Mouse (Mus musculus) midbrain, postnatal 0 days (tissue): ENCODE measurements around the gene Il9. TPM values are rescaled to one million over a fixed set of nuclear protein-coding genes. Genes with fewer than 3 reads are reported as not detected.

Source experiments
- ATAC-seq: fragments of 200-750 bp; cut with Nextera tagmentation; 2 replicates; pipeline ENCODE4 v1.8.0; 2017; ENCODE audit warnings: moderate number of reproducible peaks, mild to moderate bottlenecking, moderate TSS enrichment, moderate library complexity; ENCODE audit not compliant: low FRiP score
- DNase-seq: peaks from one replicate; pipeline ENCODE4 v3.0.0-alpha.2; 2015; ENCODE audit warnings: low spot score
- H3K27ac ChIP-seq: fragments of 300-500 bp; sonication (generic); 2 replicates; pipeline ENCODE4 v1.5.1; 2014; ENCODE audit warnings: low read depth, mild to moderate bottlenecking, low read length, mixed read lengths
- H3K27me3 ChIP-seq: fragments of 300-500 bp; sonication (generic); 2 replicates; pipeline ENCODE4 v1.6.1; 2014; ENCODE audit warnings: low read length, control low read depth, mixed read lengths; ENCODE audit not compliant: insufficient read depth
- H3K36me3 ChIP-seq: fragments of 300-500 bp; sonication (generic); 2 replicates; pipeline ENCODE4 v1.6.1; 2014; ENCODE audit warnings: low read length, control low read depth, mixed read lengths; ENCODE audit not compliant: insufficient read depth
- H3K4me1 ChIP-seq: fragments of 300-500 bp; sonication (generic); 2 replicates; pipeline ENCODE4 v1.6.1; 2014; ENCODE audit warnings: mild to moderate bottlenecking, control low read depth, antibody characterized with exemption, low read length, mixed read lengths; ENCODE audit not compliant: insufficient read depth
- H3K4me2 ChIP-seq: fragments of 300-500 bp; sonication (generic); 2 replicates; pipeline ENCODE4 v1.6.1; 2014; ENCODE audit warnings: low read depth, mild to moderate bottlenecking, low read length, mixed read lengths; ENCODE audit not compliant: poor library complexity, severe bottlenecking
- H3K4me3 ChIP-seq: fragments of 300-500 bp; sonication (generic); 2 replicates; pipeline ENCODE4 v1.5.1; 2014; ENCODE audit warnings: low read depth, mild to moderate bottlenecking, low read length, moderate library complexity
- H3K9ac ChIP-seq: fragments of 300-500 bp; sonication (generic); replicated peaks from 2 replicates; pipeline ENCODE4 v1.6.1; 2014; ENCODE audit warnings: mild to moderate bottlenecking, low read length, moderate library complexity, mixed read lengths; ENCODE audit not compliant: poor library complexity, severe bottlenecking
- H3K9me3 ChIP-seq: fragments of 300-500 bp; sonication (generic); 2 replicates; pipeline ENCODE4 v1.6.1; 2016; ENCODE audit warnings: low read length, control low read depth
- CTCF ChIP-seq: IDR thresholded peaks from 2 replicates; pipeline ENCODE4 v1.5.1; 2016; ENCODE audit warnings: antibody characterized with exemption, mild to moderate bottlenecking
- WGBS: fragments of 180-500 bp; shearing (Covaris S2); extraction: QIAGEN DNeasy Blood & Tissue Kit; methylation state at CpG from one replicate; pipeline ENCODE4 v1.1.7; 2014; 5-methylcytosine and 5-hydroxymethylcytosine counted together
- polyA plus RNA-seq: library from polyadenylated mRNA; unstranded; fragments of >200 nt; fragmentation: Nextera tagmentation; extraction: Ambion mirVana; gene quantifications from 2 replicates; pipeline ENCODE4 v1.2.1, GENCODE M21; 2015
- total RNA-seq: library from RNA; depleted of rRNA; stranded (reverse); fragments of >200 nt; gene quantifications from 2 replicates; pipeline ENCODE4 v1.2.3, GENCODE M21; 2014

The Il9 gene
- total and polyA plus RNA-seq, 2 experiments from 2014 or later: not detected

- ATAC-seq (no peak), DNase-seq (no peak)
- no peaks in the 10 kb centered on the region for H3K4me1 ChIP-seq
- no peak overlapping the region for H3K4me2 ChIP-seq
- no peak for TF ChIP-seq CTCF
- no peak overlapping the region for H3K27ac ChIP-seq
- H3K36me3 ChIP-seq: no peaks in the 10 kb centered on the region
- H3K9ac ChIP-seq: no peak overlapping the region
- 91% methylated on average over 4 of the region's 4 CpGs for WGBS
- no peaks in the 10 kb centered on the region for H3K9me3 ChIP-seq
- no peaks in the 10 kb centered on the region for H3K27me3 ChIP-seq
- H3K4me3 ChIP-seq: no peak overlapping the region
Measured at GRCm38 (mm10) chr13:56468536-56468935, 13.5 kb downstream of the Il9 start.

- Histone ChIP-seq H3K4me3 (no peak overlapping the region), H3K36me3 (no peaks in the 10 kb centered on the region), H3K4me2 (no peak overlapping the region), H3K9me3 (no peaks in the 10 kb centered on the region), H3K9ac (no peak overlapping the region), H3K4me1 (no peaks in the 10 kb centered on the region), H3K27ac (no peak overlapping the region), H3K27me3 (no peaks in the 10 kb centered on the region)
- 92% methylated on average over 7 of the region's 7 CpGs for WGBS
- no peak for DNase-seq
- ATAC-seq: no peak
- TF ChIP-seq CTCF: no peak
Measured at GRCm38 (mm10) chr13:56467786-56468185, 14.3 kb downstream of the Il9 start.

GRCm38 (mm10) chr13:56463750-56464149 is 18.3 kb downstream of the Il9 start:
- no peak overlapping the region for H3K9ac ChIP-seq
- no peak overlapping the region for H3K27ac ChIP-seq
- 80% methylated on average over 6 of the region's 6 CpGs for WGBS
- H3K36me3 ChIP-seq: no peaks in the 10 kb centered on the region
- no peak for DNase-seq
- H3K4me2 ChIP-seq: no peak overlapping the region
- no peaks in the 10 kb centered on the region for H3K4me1 ChIP-seq
- no peak for ATAC-seq
- H3K9me3 ChIP-seq: no peaks in the 10 kb centered on the region
- H3K27me3 ChIP-seq: no peaks in the 10 kb centered on the region
- no peak for TF ChIP-seq CTCF
- no peak overlapping the region for H3K4me3 ChIP-seq

- no peaks in the 10 kb centered on the region for H3K4me1 ChIP-seq
- TF ChIP-seq CTCF: no peak
- ATAC-seq: no peak
- WGBS: 77% methylated on average over 7 of the region's 7 CpGs
- no peak overlapping the region for H3K4me2 ChIP-seq
- no peak overlapping the region for H3K4me3 ChIP-seq
- no peaks in the 10 kb centered on the region for H3K27me3 ChIP-seq
- peak; percentile 78 for DNase-seq
- H3K36me3 ChIP-seq: no peaks in the 10 kb centered on the region
- H3K9me3 ChIP-seq: no peaks in the 10 kb centered on the region
- H3K9ac ChIP-seq: no peak overlapping the region
- no peak overlapping the region for H3K27ac ChIP-seq
Measured at GRCm38 (mm10) chr13:56463261-56463660, 18.8 kb downstream of the Il9 start.

GRCm38 (mm10) chr13:56462791-56463190 is 19.3 kb downstream of the Il9 start:
- no peak overlapping the region for H3K4me3 ChIP-seq
- H3K27ac ChIP-seq: no peak overlapping the region
- WGBS: 83% methylated on average over 4 of the region's 4 CpGs
- no peaks in the 10 kb centered on the region for H3K9me3 ChIP-seq
- DNase-seq (no peak), ATAC-seq (no peak)
- H3K4me1 ChIP-seq: no peaks in the 10 kb centered on the region
- no peaks in the 10 kb centered on the region for H3K36me3 ChIP-seq
- no peak overlapping the region for H3K9ac ChIP-seq
- H3K27me3 ChIP-seq: no peaks in the 10 kb centered on the region
- no peak overlapping the region for H3K4me2 ChIP-seq
- no peak for TF ChIP-seq CTCF

- DNase-seq (no peak), ATAC-seq (no peak)
- Histone ChIP-seq H3K4me3 (no peak overlapping the region), H3K9ac (no peak overlapping the region), H3K36me3 (no peaks in the 10 kb centered on the region), H3K4me2 (no peak overlapping the region), H3K9me3 (no peaks in the 10 kb centered on the region), H3K4me1 (no peaks in the 10 kb centered on the region), H3K27ac (no peak overlapping the region), H3K27me3 (no peaks in the 10 kb centered on the region)
- 84% methylated on average over 4 of the region's 4 CpGs for WGBS
- TF ChIP-seq CTCF: no peak
Measured at GRCm38 (mm10) chr13:56461460-56461859, 20.6 kb downstream of the Il9 start.
